21 mouse cellular contexts compared by ENCODE assay signal in genomic region chr5:107534581-107534980, GRCm38 (mm10). TPM values are rescaled to one million over a fixed set of nuclear protein-coding genes. Genes with fewer than 3 reads are reported as not detected.
DNase-seq lines count a peak whose midpoint lies in the region; ATAC-seq and TF ChIP-seq lines count a peak whose summit lies in the region.
"Had no signal": no experiment of that assay in that cellular context is flagged by ENCODE, and none has a peak within 500 bp of the region (broad histone marks: within the 10 kb centered on the region; RNA-seq: fewer than 3 reads in every experiment).

Gene 1700028K03Rik (plus strand): TSS chr5:107534709.

- TF ChIP-seq POLR2A in small intestine, adult 2 months (IDR thresholded peaks at IDR 0.05; ENCODE audit: low read depth, low read length), result no peak

- no peaks in the 10 kb centered on the region for H3K27me3 ChIP-seq in heart, embryonic 13.5 days (replicated peaks)
- H3K27me3 ChIP-seq in small intestine, adult 2 months (ENCODE audit: control insufficient read depth, insufficient read depth, low read length), result no peaks in the 10 kb centered on the region
- H3K27me3 ChIP-seq: limb, embryonic 13.5 days; megakaryocyte, embryonic 14.5 days; midbrain, embryonic 15.5 days; stomach, embryonic 15.5 days had no signal

- H3K4me3 ChIP-seq in heart, embryonic 13.5 days, result no peak within 1 kb of the TSS
- H3K4me3 ChIP-seq in small intestine, adult 2 months (ENCODE audit: low read depth, low read length), result peak within 1 kb of the TSS; percentile 30
- H3K4me3 ChIP-seq: limb, embryonic 13.5 days; megakaryocyte, embryonic 14.5 days; midbrain, embryonic 15.5 days; stomach, embryonic 15.5 days had no signal

- H3K27ac ChIP-seq in heart, embryonic 13.5 days (replicated peaks), result no peak within 1 kb of the TSS
- no peak within 1 kb of the TSS for H3K27ac ChIP-seq in small intestine, adult 2 months (ENCODE audit: insufficient read depth, low read depth, low read length)
- H3K27ac ChIP-seq: limb, embryonic 13.5 days; midbrain, embryonic 15.5 days; stomach, embryonic 15.5 days had no signal

- no peak for ATAC-seq in heart, embryonic 13.5 days (ENCODE audit: extremely low read depth, insufficient number of reproducible peaks, low FRiP score, low TSS enrichment)
- 0 out of 2 replicates have a peak, but pooled peaks have one; percentile 27 for ATAC-seq in erythroblast, adult 5-6 weeks (replicated peaks; ENCODE audit: low FRiP score, poor library complexity, severe bottlenecking)
- ATAC-seq: midbrain, embryonic 15.5 days had no signal

- no peaks in the 10 kb centered on the region for H3K4me1 ChIP-seq in heart, embryonic 13.5 days
- no peaks in the 10 kb centered on the region for H3K4me1 ChIP-seq in small intestine, adult 2 months (ENCODE audit: control insufficient read depth, insufficient read depth, insufficient read length, low read length)
- H3K4me1 ChIP-seq: limb, embryonic 13.5 days; midbrain, embryonic 15.5 days; stomach, embryonic 15.5 days had no signal

- H3K4me2 ChIP-seq in heart, embryonic 13.5 days, result peak within 1 kb of the TSS; percentile 11
- H3K4me2 ChIP-seq: limb, embryonic 13.5 days; midbrain, embryonic 15.5 days; stomach, embryonic 15.5 days had no signal

- H3K36me3 ChIP-seq in heart, embryonic 13.5 days, result no peaks in the 10 kb centered on the region
- H3K36me3 ChIP-seq in small intestine, adult 2 months (ENCODE audit: control insufficient read depth, insufficient read depth, low read length), result no peaks in the 10 kb centered on the region
- H3K36me3 ChIP-seq: limb, embryonic 13.5 days; midbrain, embryonic 15.5 days; stomach, embryonic 15.5 days had no signal

- DNase-seq in heart, postnatal 4 days, result no peak
- no peak for DNase-seq in urinary bladder, adult 2 months (ENCODE audit: low spot score)
- no peak for DNase-seq in right cerebral cortex, adult 18-20 months
- no peak for DNase-seq in embryo, embryonic 10.5 days (ENCODE audit: low spot score)
- DNase-seq: adrenal gland, postnatal 36 days; cerebellum, adult 9-10 months; gastrocnemius, postnatal 14 days; heart, postnatal 36 days; kidney, adult 2 months; kidney, postnatal 25 days; lung, postnatal 14 days; spleen, adult 18-20 months; thymus, postnatal 36 days had no signal

- H3K9me3 ChIP-seq in heart, embryonic 13.5 days, result no peaks in the 10 kb centered on the region
- H3K9me3 ChIP-seq: midbrain, embryonic 15.5 days; stomach, embryonic 15.5 days had no signal

- WGBS in heart, embryonic 13.5 days, result 65% methylated on average over 15 of the region's 15 CpGs
- 66% methylated on average over 15 of the region's 15 CpGs for WGBS in small intestine, adult 2 months

- H3K9ac ChIP-seq in heart, embryonic 13.5 days, result no peak within 1 kb of the TSS
- H3K9ac ChIP-seq: limb, embryonic 13.5 days; midbrain, embryonic 15.5 days; stomach, embryonic 15.5 days had no signal

- TF ChIP-seq CTCF in small intestine, adult 2 months (IDR thresholded peaks at IDR 0.05; ENCODE audit: extremely low read depth, insufficient read length, insufficient replicate concordance, low read depth, low read length), result no peak

RNA-seq across cellular contexts. Expression of gene 1700028K03Rik, which starts in this region (rescaled TPM):
- polyA plus RNA-seq in heart, embryonic 13.5 days (2015; fragmentation: Nextera tagmentation; extraction: Ambion mirVana), result 0.08 and 0.20 TPM in 2 replicates
- total RNA-seq in heart, postnatal 4 days (2021), result not detected
- total RNA-seq in erythroblast, adult 5-6 weeks (2015; ENCODE audit: low replicate concordance), result not detected in 2 replicates
- 0.17 TPM in 1 of 2 replicates, not detected in the other for total RNA-seq in erythroblast, adult 5-6 weeks (2017; ENCODE audit: low replicate concordance)
- not detected in 2 replicates for polyA plus RNA-seq in small intestine, adult 2 months (2012; rRNA removed)
- 0.06 TPM in 1 of 2 replicates, not detected in the other for polyA plus RNA-seq in urinary bladder, adult 2 months (2012; rRNA removed)
- total RNA-seq: gastrocnemius, postnatal 14 days; heart, postnatal 36 days had no signal
- polyA plus RNA-seq: C2C12; kidney, adult 2 months had no signal

Comparison
In these comparisons a context has a peak if more than half of its experiments do, and no peak if none do; other contexts are left out.
1. Peak in ATAC-seq in erythroblast, adult 5-6 weeks; RNA of the gene not detected or under 1 TPM.